Mouse (Mus musculus) cerebellum, postnatal 10 days (tissue): ENCODE data around the gene Actr10.

Experiments used
- DNase-seq, 2 experiments: peaks; one replicate each; pipeline ENCODE4 v3.0.0; 2021; ENCODE audit warnings: mixed read lengths in 2 of 2

Actr10 gene

DNA sequence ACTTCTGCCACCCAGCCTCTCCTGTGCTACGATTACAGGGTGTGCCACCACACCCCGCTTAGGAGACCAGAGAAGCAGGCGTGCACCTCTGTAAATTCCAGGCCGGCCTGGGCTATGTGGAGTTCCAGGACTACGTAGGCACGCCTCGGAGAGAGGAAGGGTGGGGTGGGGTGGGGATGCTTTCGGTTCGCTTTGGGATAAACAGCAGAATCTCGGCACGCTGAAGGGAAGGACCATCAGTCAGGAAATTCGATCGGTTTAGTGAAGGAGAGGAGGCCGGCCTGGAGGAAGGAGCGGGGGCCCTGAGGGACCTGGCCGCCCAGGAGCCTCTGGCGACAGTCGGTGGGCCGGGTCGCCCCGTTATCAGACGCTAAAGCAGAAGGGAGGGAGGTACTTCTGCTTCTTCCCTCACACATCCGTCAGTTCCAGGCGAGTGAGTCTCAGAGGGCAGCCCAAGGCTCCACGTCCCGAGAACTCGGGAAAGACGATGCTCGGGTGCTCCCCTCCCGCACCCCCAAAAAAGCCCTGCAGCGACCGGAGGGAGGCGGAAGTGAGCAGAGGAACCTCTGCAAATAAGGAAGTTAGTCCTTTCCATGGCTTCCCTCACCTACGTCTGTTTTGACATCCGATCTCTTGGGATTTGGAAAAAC lies 30.6 kb downstream of the Actr10 start:
- peak; percentile 89 for DNase-seq

DNA sequence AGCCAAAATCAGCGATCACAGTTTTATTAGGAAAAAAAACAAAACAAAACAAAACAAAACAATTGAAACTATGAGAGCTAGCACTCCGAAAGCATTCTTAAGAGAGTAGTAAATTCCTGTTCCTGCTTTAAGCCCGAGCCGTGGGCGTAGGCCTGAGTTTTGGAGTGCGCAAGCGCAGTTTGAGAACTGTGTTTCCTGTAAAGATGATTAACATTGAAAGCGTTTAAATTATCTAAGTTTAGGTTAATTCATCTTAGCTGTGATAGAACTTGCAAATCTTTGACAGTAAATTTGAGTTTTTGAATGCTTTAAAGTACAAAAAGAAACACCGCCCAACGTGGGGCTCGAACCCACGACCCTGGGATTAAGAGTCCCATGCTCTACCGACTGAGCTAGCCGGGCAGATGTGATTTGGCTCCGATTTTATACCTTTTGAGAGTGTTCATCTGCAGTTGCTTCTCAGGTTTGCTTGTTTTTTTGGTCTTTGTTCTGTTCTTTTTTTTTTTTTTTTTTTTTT lies 31.2 kb downstream of the Actr10 start:
- peak; percentile 91 to 95 for DNase-seq

DNA sequence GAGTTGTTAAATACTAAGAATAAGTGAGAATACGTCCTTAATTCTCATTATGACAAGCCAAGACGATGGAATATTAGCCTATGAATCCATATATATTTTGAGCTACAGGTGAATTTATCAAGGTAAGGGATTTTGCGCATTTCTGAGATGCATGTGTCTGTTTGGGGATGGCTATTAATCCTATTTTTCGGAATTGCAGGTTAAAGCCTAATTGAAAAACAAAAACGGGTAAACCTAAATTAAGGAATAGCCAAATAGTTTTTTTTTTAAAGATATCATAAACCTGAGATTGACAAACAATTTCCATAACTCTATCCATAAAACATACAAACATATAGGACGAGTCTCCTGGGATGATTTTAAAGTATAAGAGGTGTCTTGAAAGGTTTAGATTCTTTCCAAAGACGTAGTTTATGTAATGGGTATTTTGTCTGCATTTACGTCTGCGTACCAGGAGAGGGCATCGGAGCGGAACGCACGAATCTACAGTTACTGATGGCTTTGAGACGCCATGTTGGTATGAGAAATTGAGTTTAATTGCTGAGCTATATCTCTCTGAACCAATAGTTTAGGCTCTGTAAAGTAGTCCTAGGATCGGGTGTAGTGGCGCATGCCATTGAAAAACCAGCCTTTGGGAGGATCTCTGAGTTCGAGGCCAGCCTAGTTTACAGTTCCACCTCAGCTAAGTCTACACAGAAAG lies 32.0 kb downstream of the Actr10 start:
- peak; percentile 67 to 74 for DNase-seq

DNA sequence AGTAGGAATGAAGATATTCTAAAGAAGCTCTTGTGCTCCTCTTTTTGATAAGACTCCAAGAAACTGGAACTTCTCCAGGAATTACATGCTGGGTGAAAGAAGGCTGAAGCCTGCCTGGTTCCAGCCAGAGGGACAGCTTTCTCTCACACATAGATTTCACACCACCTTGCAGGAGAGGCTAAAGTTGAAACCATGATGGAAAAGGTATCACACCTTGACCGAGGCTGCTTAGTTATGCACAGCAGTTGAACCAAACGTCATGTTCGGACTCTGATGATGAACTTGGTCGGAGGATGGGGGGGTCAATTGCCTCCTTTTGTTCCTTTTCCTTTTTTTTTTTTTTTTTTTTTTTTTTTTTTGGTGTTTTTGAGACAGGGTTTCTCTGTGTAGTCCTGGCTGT lies 36.2 kb downstream of the Actr10 start:
- peak in 1 of 2 experiments; percentile 24 for DNase-seq

- DNase-seq: peak; percentile 91 to 94
Measured at GRCm38 (mm10) chr12:70974441-70975266, 37.0 kb downstream of the Actr10 start, which contains the start of gene Psma3. Gene Psma3 (plus strand): TSS chr12:70974621.

DNA sequence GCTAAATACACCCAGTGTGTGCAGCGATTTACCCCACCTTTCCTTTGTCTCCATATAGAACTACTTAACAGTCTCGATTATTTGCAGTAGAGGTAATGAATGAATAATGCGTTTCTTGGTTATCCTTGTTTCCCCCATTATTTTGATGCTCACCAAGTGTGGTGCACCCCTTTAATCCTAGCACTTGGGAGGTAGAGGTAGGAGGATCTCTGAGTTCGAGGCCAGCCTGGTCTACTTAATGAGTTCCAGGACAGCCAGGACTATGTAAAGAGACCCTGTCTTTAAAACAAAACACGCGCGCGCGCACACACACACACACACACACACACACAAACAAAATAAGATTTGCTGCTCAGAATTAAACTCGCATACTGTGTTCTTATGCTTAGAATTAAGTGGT lies 37.7 kb downstream of the Actr10 start:
- peak in 1 of 2 experiments; percentile 17 for DNase-seq

DNA sequence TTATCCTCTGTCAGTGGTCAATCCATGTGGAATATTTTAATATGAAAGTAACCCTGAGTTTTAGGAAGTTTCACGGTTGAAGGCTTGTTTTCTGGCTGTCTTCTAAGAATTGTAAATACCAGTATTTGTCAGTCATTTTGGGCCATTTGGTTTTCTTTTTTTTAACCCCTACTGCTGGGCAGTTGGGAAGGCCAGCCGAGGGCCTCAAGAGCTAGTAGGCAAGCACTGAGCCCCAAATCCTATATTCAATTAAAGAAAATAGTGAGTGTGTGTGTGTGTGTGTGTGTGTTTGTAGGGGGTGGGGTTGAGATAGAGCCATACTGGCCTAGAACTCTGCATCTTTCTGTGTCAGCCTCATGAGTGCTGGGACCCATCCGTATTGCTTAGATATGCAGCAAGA lies 38.2 kb downstream of the Actr10 start:
- DNase-seq: no peak

- DNase-seq: no peak
Measured at GRCm38 (mm10) chr12:70978345-70978744, 40.7 kb downstream of the Actr10 start.

DNA sequence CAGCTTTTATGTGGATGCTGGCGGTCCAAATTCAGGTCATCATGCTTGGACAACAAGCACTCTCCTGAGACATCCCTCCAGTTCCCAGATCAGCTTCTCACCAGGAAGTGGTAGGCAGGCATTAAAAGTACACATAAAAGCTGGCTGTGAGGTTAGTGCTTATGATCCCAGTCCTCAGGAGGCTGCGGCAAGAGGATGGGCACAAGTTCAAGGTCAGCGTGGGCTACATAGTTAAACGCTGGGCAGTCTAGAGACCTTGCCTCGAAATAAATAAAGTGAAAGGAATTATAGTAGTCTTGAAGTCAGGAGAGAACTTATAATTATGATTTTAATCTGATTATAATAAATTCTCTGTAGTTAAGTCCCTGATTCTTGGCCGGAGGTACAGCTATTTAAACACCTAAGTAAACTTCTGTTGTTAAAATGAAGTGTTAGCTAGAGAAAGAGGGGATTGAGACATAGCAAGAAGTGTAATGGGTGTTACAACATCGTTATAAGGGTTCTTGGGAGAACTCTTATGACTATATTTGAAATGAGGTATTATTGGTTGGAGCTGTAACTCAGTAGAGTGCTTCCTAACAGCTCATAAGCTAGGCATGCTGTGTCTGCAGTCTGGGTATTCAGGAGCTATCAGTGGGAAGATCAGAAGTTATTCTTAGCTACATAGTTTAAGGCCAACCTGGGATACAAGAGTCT lies 47.3 kb downstream of the Actr10 start:
- no peak for DNase-seq

- DNase-seq: no peak
Measured at GRCm38 (mm10) chr12:70997225-70997624, 59.6 kb downstream of the Actr10 start.

DNA sequence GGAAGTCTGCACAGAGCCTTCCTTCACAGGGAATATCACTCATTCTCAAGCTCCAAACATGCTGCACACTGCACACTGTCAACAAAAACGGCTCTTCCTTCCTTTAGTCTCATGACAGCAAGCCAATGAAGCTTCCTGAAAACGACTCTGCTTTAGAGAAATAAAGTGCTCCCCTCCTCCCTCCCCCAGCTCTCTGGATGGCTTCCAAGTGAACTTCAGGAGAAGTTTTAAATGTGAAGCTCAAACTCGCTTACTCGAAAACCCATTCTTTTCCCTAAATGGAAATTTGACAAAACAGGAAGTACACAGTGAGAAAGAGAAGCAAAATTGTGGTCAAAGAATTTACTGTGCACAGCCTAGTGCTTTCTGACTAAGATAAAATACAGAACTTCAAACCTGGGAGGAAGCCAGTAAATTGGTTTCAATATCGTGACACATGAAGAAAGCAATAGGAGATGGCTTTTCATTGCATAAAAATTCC lies 61.8 kb downstream of the Actr10 start:
- DNase-seq: peak; percentile 21 to 27

DNA sequence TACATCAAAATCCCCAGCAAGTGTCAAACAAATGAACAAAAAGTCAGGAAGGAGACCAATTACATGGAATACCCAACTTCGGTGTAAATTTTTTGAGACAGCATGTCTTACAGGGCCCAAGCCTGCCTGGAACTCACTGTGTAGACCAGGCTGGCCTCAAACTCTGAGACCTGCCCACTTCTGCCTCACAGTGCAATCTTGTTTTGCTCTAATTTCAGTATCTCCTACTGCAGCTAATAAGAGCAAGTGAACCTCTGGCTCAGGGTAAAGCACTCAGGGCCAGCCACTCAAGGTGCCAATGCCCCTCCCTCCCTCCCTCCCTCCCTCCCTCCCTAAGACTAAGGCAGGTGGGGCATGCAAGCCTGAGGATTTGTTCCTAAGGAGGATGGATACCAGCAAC lies 62.7 kb downstream of the Actr10 start:
- DNase-seq: no peak

DNA sequence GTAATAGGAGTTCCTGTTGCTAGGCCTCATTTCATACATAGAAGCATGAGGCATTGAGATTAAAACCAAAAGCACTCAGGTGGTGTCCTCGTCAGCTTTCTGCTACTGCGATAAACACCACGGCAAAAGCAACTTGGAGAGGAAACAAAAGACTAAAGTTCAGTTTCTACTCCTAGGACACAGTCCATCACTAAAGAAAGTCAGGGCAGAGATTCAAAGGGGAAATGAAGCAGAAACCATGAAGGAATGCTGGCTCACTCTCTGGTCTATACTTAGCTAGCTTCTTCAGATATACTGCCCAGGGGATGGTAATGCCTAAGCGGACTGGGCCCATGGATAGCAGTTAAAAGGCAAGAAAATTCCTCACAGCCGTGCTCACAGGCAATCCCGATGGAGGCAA lies 63.8 kb downstream of the Actr10 start:
- no peak for DNase-seq

DNA sequence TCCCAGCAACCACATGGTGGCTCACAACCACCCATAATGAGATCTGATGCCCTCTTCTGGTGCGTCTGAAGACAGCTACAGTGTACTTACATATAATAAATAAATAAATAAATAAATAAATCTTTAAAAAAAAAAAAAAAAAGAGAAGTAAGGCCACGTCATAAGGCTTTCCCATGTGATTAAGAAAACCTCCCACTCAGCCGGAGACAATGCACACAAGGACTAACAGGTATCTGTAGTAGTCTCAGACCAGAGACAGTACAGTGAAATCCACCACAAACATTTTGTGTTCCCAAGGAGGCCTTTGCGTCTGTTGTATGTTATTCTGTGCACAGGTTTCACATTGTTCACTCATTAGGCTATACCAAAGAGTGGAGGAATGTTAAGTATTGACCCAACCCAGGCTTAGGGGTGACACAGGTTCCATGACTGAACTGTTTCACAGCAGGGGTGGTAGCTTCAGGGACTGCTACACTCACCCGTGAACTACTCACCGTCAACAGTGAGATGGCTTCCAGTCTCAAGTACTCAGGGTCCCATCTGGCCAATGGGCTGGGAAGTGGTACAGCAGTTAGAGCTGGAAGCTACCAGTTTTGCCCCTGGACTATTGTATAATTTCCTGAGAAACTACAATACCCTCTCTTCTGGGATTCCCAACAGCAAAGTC lies 66.2 kb downstream of the Actr10 start:
- no peak for DNase-seq

DNA sequence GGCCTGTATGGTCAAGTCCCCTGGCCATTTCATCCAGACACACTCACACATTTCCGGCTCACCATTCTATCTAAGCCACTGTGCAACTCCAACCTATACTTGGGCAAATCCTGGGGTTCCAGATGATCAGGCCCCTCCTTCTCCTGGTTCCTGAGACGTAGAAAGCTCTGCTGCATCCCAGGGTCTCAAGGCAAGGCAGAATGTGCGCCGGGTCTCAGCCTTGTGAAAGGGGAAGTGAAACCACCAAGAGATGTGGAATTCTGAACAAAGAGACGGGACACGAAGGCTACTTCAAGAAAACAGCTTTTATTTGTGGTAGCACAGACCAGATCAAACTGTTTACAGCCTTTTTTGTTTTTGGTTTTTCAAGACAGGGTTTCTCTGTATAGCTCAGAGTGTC lies 68.5 kb downstream of the Actr10 start:
- DNase-seq: no peak

GRCm38 (mm10) chr12:71006901-71007300 lies 69.2 kb downstream of the Actr10 start:
- DNase-seq: no peak

GRCm38 (mm10) chr12:71009769-71010168 lies 72.1 kb downstream of the Actr10 start:
- no peak for DNase-seq
